8 mouse cellular contexts compared by ENCODE assay signal in genomic region chr9:120933587-120933885, GRCm38 (mm10). TPM values are rescaled to one million over a fixed set of nuclear protein-coding genes. Genes with fewer than 3 reads are reported as not detected.
DNase-seq lines count a peak whose midpoint lies in the region; ATAC-seq and TF ChIP-seq lines count a peak whose summit lies in the region.

No protein-coding gene starts in this region.

- peak overlapping the region; percentile 93 for H3ac ChIP-seq in myocyte (ENCODE audit: control insufficient read depth, insufficient read length)

- no peak for TF ChIP-seq POLR2A in liver, adult 2 months (IDR thresholded peaks at IDR 0.05; ENCODE audit: extremely low read depth, insufficient read depth, low read length)
- no peak for TF ChIP-seq POLR2A in myocyte (IDR thresholded peaks at IDR 0.05; ENCODE audit: insufficient read length, low read depth)

- WGBS in liver, adult 2 months: 4% methylated on average over 35 of the region's 58 CpGs
- WGBS in embryonic facial prominence, embryonic 14.5 days: 0% methylated on average over 5 of the region's 58 CpGs
- 1% methylated on average over 33 of the region's 58 CpGs for WGBS in intestine, embryonic 15.5 days

- H3K27me3 ChIP-seq in liver, adult 2 months (ENCODE audit: control insufficient read depth, insufficient read depth, low read length): no peaks in the 10 kb centered on the region
- no peaks in the 10 kb centered on the region for H3K27me3 ChIP-seq in embryonic facial prominence, embryonic 14.5 days (replicated peaks; ENCODE audit: control insufficient read depth, insufficient read depth, low read length)
- H3K27me3 ChIP-seq in intestine, embryonic 15.5 days (replicated peaks): no peaks in the 10 kb centered on the region
- H3K27me3 ChIP-seq in myocyte (ENCODE audit: control insufficient read depth, insufficient read depth, insufficient read length): no peaks in the 10 kb centered on the region

- H3K36me3 ChIP-seq in liver, adult 2 months (ENCODE audit: control insufficient read depth, insufficient read depth, low read length): no peaks in the 10 kb centered on the region
- H3K36me3 ChIP-seq in embryonic facial prominence, embryonic 14.5 days (ENCODE audit: control insufficient read depth, insufficient read depth, low read length): peaks cover 3% of the 10 kb centered on the region; the same call in 1 of the 2 replicates
- H3K36me3 ChIP-seq in intestine, embryonic 15.5 days: no peaks in the 10 kb centered on the region
- H3K36me3 ChIP-seq in myocyte (ENCODE audit: control insufficient read depth, insufficient read depth): no peaks in the 10 kb centered on the region

- peak overlapping the region; percentile 91 for H3K4me3 ChIP-seq in liver, adult 2 months (ENCODE audit: insufficient read depth, low read depth, low read length)
- H3K4me3 ChIP-seq in embryonic facial prominence, embryonic 14.5 days (ENCODE audit: low read depth, low read length): peak overlapping the region; percentile 78
- H3K4me3 ChIP-seq in intestine, embryonic 15.5 days (replicated peaks): peak overlapping the region; percentile 91
- H3K4me3 ChIP-seq in myocyte: peak overlapping the region; percentile 61

- DNase-seq in liver, adult 2 months (ENCODE audit: extremely low read depth, low read depth, low spot score): no peak
- DNase-seq in liver: no peak
- DNase-seq in embryonic facial prominence, embryonic 14.5 days (ENCODE audit: low spot score): no peak
- DNase-seq in ovary, postnatal 10 days (ENCODE audit: low spot score): no peak
- DNase-seq in right cerebral cortex, postnatal 10 days (ENCODE audit: low spot score in 2 of 2): no peak
- no peak for DNase-seq in layer of hippocampus, postnatal 36 days

- H3K4me2 ChIP-seq in embryonic facial prominence, embryonic 14.5 days (ENCODE audit: low read depth, low read length): peak overlapping the region; percentile 95; the same call in 1 of the 2 replicates
- peak overlapping the region; percentile 73 for H3K4me2 ChIP-seq in intestine, embryonic 15.5 days (replicated peaks)
- H3K4me2 ChIP-seq in myocyte (ENCODE audit: low read depth): no peak overlapping the region

- no peaks in the 10 kb centered on the region for H3K9me3 ChIP-seq in embryonic facial prominence, embryonic 14.5 days (ENCODE audit: control insufficient read depth, low read length)
- H3K9me3 ChIP-seq in intestine, embryonic 15.5 days: no peaks in the 10 kb centered on the region

- peaks cover 44% of the 10 kb centered on the region for H3K79me2 ChIP-seq in liver, adult 2 months (ENCODE audit: control insufficient read depth, insufficient read depth, low read length)
- peaks cover 49% of the 10 kb centered on the region for H3K79me2 ChIP-seq in myocyte (ENCODE audit: control insufficient read depth, insufficient read depth)

- H3K9ac ChIP-seq in liver, adult 2 months (ENCODE audit: low read depth, low read length): peak overlapping the region; percentile 100
- H3K9ac ChIP-seq in embryonic facial prominence, embryonic 14.5 days (ENCODE audit: low read depth, low read length): peak overlapping the region; percentile 94
- peak overlapping the region; percentile 95 for H3K9ac ChIP-seq in intestine, embryonic 15.5 days

- H3K27ac ChIP-seq in liver, adult 2 months (replicated peaks; ENCODE audit: insufficient read depth, low read depth, low read length): peak overlapping the region; percentile 86
- H3K27ac ChIP-seq in embryonic facial prominence, embryonic 14.5 days (replicated peaks; ENCODE audit: low read depth, low read length): peak overlapping the region; percentile 96
- peak overlapping the region; percentile 95 for H3K27ac ChIP-seq in intestine, embryonic 15.5 days

- no peak for TF ChIP-seq CTCF in liver, adult 2 months (IDR thresholded peaks at IDR 0.05; ENCODE audit: low read depth, low read length)

- peaks cover 31% of the 10 kb centered on the region for H3K4me1 ChIP-seq in liver, adult 2 months (ENCODE audit: control insufficient read depth, insufficient read depth, low read length)
- H3K4me1 ChIP-seq in embryonic facial prominence, embryonic 14.5 days (ENCODE audit: control insufficient read depth, insufficient read depth, low read length): peaks cover 26% of the 10 kb centered on the region
- peaks cover 24% of the 10 kb centered on the region for H3K4me1 ChIP-seq in intestine, embryonic 15.5 days (replicated peaks)

- peak; percentile 42; the same call in 1 of the 2 replicates for ATAC-seq in embryonic facial prominence, embryonic 14.5 days (ENCODE audit: low read depth)
- ATAC-seq in intestine, embryonic 15.5 days: peak; percentile 78

TF ChIP-seq in myocyte, 11 proteins besides CTCF, POLR2A, EP300 and RAD21:
- no peak for TF ChIP-seq MYOD1 (IDR thresholded peaks at IDR 0.05; ENCODE audit: control insufficient read depth in 1 of 3, insufficient read length in 2 of 3, low read depth in 2 of 3)
- no peak for TF ChIP-seq E2F4 (IDR thresholded peaks at IDR 0.05; ENCODE audit: insufficient read depth)
- no peak for TF ChIP-seq REST (IDR thresholded peaks at IDR 0.05; ENCODE audit: insufficient read depth, insufficient read length)
- TF ChIP-seq MAX (IDR thresholded peaks at IDR 0.05; ENCODE audit: low read depth): no peak
- TF ChIP-seq POLR2AphosphoS2 (IDR thresholded peaks at IDR 0.05; ENCODE audit: insufficient read length, low read depth): no peak
- no peak for TF ChIP-seq SRF (IDR thresholded peaks at IDR 0.05; ENCODE audit: control insufficient read depth, insufficient read length, low read depth)
- TF ChIP-seq CEBPB (IDR thresholded peaks at IDR 0.05; ENCODE audit: insufficient read depth, poor library complexity, severe bottlenecking): no peak
- no peak for TF ChIP-seq TCF3 (IDR thresholded peaks at IDR 0.05; ENCODE audit: insufficient read length, low read depth)
- no peak for TF ChIP-seq USF1 (IDR thresholded peaks at IDR 0.05; ENCODE audit: low read depth)
- TF ChIP-seq MYOG (IDR thresholded peaks at IDR 0.05; ENCODE audit: control insufficient read depth in 1 of 3, insufficient read depth in 1 of 3, insufficient read length in 2 of 3, low read depth in 2 of 3): no peak
- TF ChIP-seq TCF12 (IDR thresholded peaks at IDR 0.05; ENCODE audit: insufficient read depth, poor library complexity, severe bottlenecking): no peak

RNA-seq across cellular contexts. Expression of gene Ctnnb1, which starts 4.5 kb away (rescaled TPM):
- 278 and 319 TPM in 2 replicates for total RNA-seq in liver, adult 2 months (2014; rRNA removed)
- 34.3 and 41.4 TPM in 2 replicates for polyA plus RNA-seq in liver, adult 2 months (2012; rRNA removed)
- polyA plus RNA-seq in embryonic facial prominence, embryonic 14.5 days (2014; fragmentation: Nextera tagmentation; extraction: Ambion mirVana): 716 and 779 TPM in 2 replicates
- polyA plus RNA-seq in intestine, embryonic 15.5 days (2015; fragmentation: Nextera tagmentation; extraction: Ambion mirVana): 474 and 475 TPM in 2 replicates
- 294 TPM for polyA plus RNA-seq in myocyte (2012; fragmentation: generic; extraction: Trizol)
- 100 to 1,000 TPM; 576 to 592 TPM for total RNA-seq in layer of hippocampus, postnatal 36 days (2021)
